Mouse (Mus musculus): ENCODE measurements at regions not wholly inside any gene's neighbourhood (a gene's known extent, or its start where the extent isn't known, plus 50 kb on each side); places are given as distances from the start of the nearest gene placed in this dataset.

GRCm38 (mm10) chr11:24414804-24415203 is 336.9 kb downstream of the Bcl11a start:
- H3K27ac ChIP-seq, result no peak overlapping the region
- no peaks in the 10 kb centered on the region for H3K27me3 ChIP-seq (replicated peaks)
- H3K4me2 ChIP-seq, result no peak overlapping the region
- no peak overlapping the region for H3K9ac ChIP-seq
- no peaks in the 10 kb centered on the region for H3K9me3 ChIP-seq (replicated peaks)
- H3K4me3 ChIP-seq, result no peak overlapping the region
- H3K4me1 ChIP-seq, result no peaks in the 10 kb centered on the region
- no peak for ATAC-seq
- no peaks in the 10 kb centered on the region for H3K36me3 ChIP-seq

GRCm38 (mm10) chr11:24422066-24422775 is 344.4 kb downstream of the Bcl11a start:
- Histone ChIP-seq H3K9ac (no peak overlapping the region), H3K36me3 (no peaks in the 10 kb centered on the region), H3K4me3 (no peak overlapping the region), H3K27me3 (replicated peaks) (no peaks in the 10 kb centered on the region), H3K9me3 (replicated peaks) (no peaks in the 10 kb centered on the region), H3K4me2 (no peak overlapping the region), H3K4me1 (no peaks in the 10 kb centered on the region), H3K27ac (no peak overlapping the region)
- no peak for ATAC-seq
- WGBS (ENCODE audit: insufficient replicate concordance), result 63% methylated on average over 10 of the region's 10 CpGs

GRCm38 (mm10) chr11:24423278-24423677 is 345.4 kb downstream of the Bcl11a start:
- WGBS (ENCODE audit: insufficient replicate concordance), result 27% methylated on average over 6 of the region's 6 CpGs
- Histone ChIP-seq H3K4me3 (no peak overlapping the region), H3K4me2 (no peak overlapping the region), H3K27ac (no peak overlapping the region), H3K4me1 (no peaks in the 10 kb centered on the region), H3K36me3 (no peaks in the 10 kb centered on the region), H3K27me3 (replicated peaks) (no peaks in the 10 kb centered on the region), H3K9me3 (replicated peaks) (no peaks in the 10 kb centered on the region), H3K9ac (no peak overlapping the region)
- ATAC-seq, result no peak

GRCm38 (mm10) chr11:24426995-24427883 is 349.4 kb downstream of the Bcl11a start:
- ATAC-seq, result no peak
- Histone ChIP-seq H3K4me3 (no peak overlapping the region), H3K4me2 (no peak overlapping the region), H3K9me3 (replicated peaks) (no peaks in the 10 kb centered on the region), H3K27ac (no peak overlapping the region), H3K9ac (no peak overlapping the region), H3K27me3 (replicated peaks) (no peaks in the 10 kb centered on the region), H3K36me3 (no peaks in the 10 kb centered on the region), H3K4me1 (no peaks in the 10 kb centered on the region)
- 41% methylated on average over 5 of the region's 5 CpGs for WGBS (ENCODE audit: insufficient replicate concordance)

GRCm38 (mm10) chr11:24448608-24449007 is 370.8 kb downstream of the Bcl11a start:
- no peaks in the 10 kb centered on the region for H3K9me3 ChIP-seq (replicated peaks)
- H3K9ac ChIP-seq, result no peak overlapping the region
- no peaks in the 10 kb centered on the region for H3K27me3 ChIP-seq (replicated peaks)
- H3K4me2 ChIP-seq, result no peak overlapping the region
- ATAC-seq, result no peak
- no peak overlapping the region for H3K4me3 ChIP-seq
- WGBS (ENCODE audit: insufficient replicate concordance), result 85% methylated on average over 1 of the region's 1 CpGs
- no peak overlapping the region for H3K27ac ChIP-seq
- no peaks in the 10 kb centered on the region for H3K4me1 ChIP-seq
- H3K36me3 ChIP-seq, result no peaks in the 10 kb centered on the region

GRCm38 (mm10) chr11:24452267-24452666 is 374.4 kb downstream of the Bcl11a start:
- Histone ChIP-seq H3K4me2 (no peak overlapping the region), H3K4me3 (no peak overlapping the region), H3K27me3 (replicated peaks) (no peaks in the 10 kb centered on the region), H3K4me1 (no peaks in the 10 kb centered on the region), H3K9me3 (replicated peaks) (no peaks in the 10 kb centered on the region), H3K36me3 (no peaks in the 10 kb centered on the region), H3K27ac (no peak overlapping the region), H3K9ac (no peak overlapping the region)
- 65% methylated on average over 7 of the region's 7 CpGs for WGBS (ENCODE audit: insufficient replicate concordance)
- no peak for ATAC-seq

- Histone ChIP-seq H3K4me1 (no peaks in the 10 kb centered on the region), H3K9ac (no peak overlapping the region), H3K27ac (no peak overlapping the region), H3K4me2 (no peak overlapping the region), H3K4me3 (no peak overlapping the region), H3K27me3 (replicated peaks) (no peaks in the 10 kb centered on the region), H3K36me3 (no peaks in the 10 kb centered on the region), H3K9me3 (replicated peaks) (no peaks in the 10 kb centered on the region)
- no peak for ATAC-seq
- WGBS (ENCODE audit: insufficient replicate concordance), result 25% methylated on average over 4 of the region's 4 CpGs
Measured at GRCm38 (mm10) chr11:24464642-24465041, 386.8 kb downstream of the Bcl11a start.

- H3K4me3 ChIP-seq, result no peak overlapping the region
- WGBS (ENCODE audit: insufficient replicate concordance), result 78% methylated on average over 8 of the region's 8 CpGs
Measured at GRCm38 (mm10) chr11:24467458-24467857, 389.6 kb downstream of the Bcl11a start.

GRCm38 (mm10) chr11:24470469-24470868 is 392.6 kb downstream of the Bcl11a start:
- no peak for ATAC-seq
- H3K4me3 ChIP-seq, result no peak overlapping the region

More at GRCm38 (mm10) chr11:24467458-24467857, 389.6 kb downstream of the Bcl11a start:
- Histone ChIP-seq H3K4me2 (no peak overlapping the region), H3K9ac (no peak overlapping the region), H3K27ac (no peak overlapping the region), H3K9me3 (replicated peaks) (no peaks in the 10 kb centered on the region), H3K36me3 (no peaks in the 10 kb centered on the region), H3K4me1 (no peaks in the 10 kb centered on the region), H3K27me3 (replicated peaks) (no peaks in the 10 kb centered on the region)
- ATAC-seq, result no peak

GRCm38 (mm10) chr11:24472617-24473367 is 394.9 kb downstream of the Bcl11a start:
- no peaks in the 10 kb centered on the region for H3K4me1 ChIP-seq
- H3K27ac ChIP-seq, result no peak overlapping the region
- H3K36me3 ChIP-seq, result no peaks in the 10 kb centered on the region
- WGBS (ENCODE audit: insufficient replicate concordance), result 61% methylated on average over 8 of the region's 8 CpGs
- H3K4me2 ChIP-seq, result no peak overlapping the region
- no peak overlapping the region for H3K4me3 ChIP-seq
- no peaks in the 10 kb centered on the region for H3K27me3 ChIP-seq (replicated peaks)
- no peak overlapping the region for H3K9ac ChIP-seq
- H3K9me3 ChIP-seq (replicated peaks), result no peaks in the 10 kb centered on the region
- ATAC-seq, result no peak

More at GRCm38 (mm10) chr11:24470469-24470868, 392.6 kb downstream of the Bcl11a start:
- Histone ChIP-seq H3K4me1 (no peaks in the 10 kb centered on the region), H3K36me3 (no peaks in the 10 kb centered on the region), H3K9ac (no peak overlapping the region), H3K9me3 (replicated peaks) (no peaks in the 10 kb centered on the region), H3K27me3 (replicated peaks) (no peaks in the 10 kb centered on the region), H3K4me2 (no peak overlapping the region), H3K27ac (no peak overlapping the region)

GRCm38 (mm10) chr11:24473368-24474010 is 395.6 kb downstream of the Bcl11a start:
- Histone ChIP-seq H3K4me2 (no peak overlapping the region), H3K27me3 (replicated peaks) (no peaks in the 10 kb centered on the region), H3K27ac (no peak overlapping the region), H3K36me3 (no peaks in the 10 kb centered on the region), H3K9ac (no peak overlapping the region), H3K9me3 (replicated peaks) (no peaks in the 10 kb centered on the region), H3K4me3 (no peak overlapping the region), H3K4me1 (no peaks in the 10 kb centered on the region)
- WGBS (ENCODE audit: insufficient replicate concordance), result 66% methylated on average over 7 of the region's 7 CpGs
- no peak for ATAC-seq

Data from liver, embryonic 12.5 days (tissue).